Mouse (Mus musculus) olfactory bulb, adult 2 months (tissue): ENCODE results near the gene Tmsb15l.

Experiments used
- CTCF ChIP-seq: fragments of 200-500 bp; IDR thresholded peaks from 2 replicates; pipeline ENCODE4 v1.5.1; 2012; ENCODE audit warnings: low read depth, mild to moderate bottlenecking, low read length, moderate library complexity; ENCODE audit not compliant: insufficient read depth
- POLR2A ChIP-seq: fragments of 200-500 bp; IDR thresholded peaks from 2 replicates; pipeline ENCODE4 v1.6.1; 2012; ENCODE audit warnings: mild to moderate bottlenecking, low read depth, low read length, moderate library complexity; ENCODE audit not compliant: insufficient read depth

GRCm38 (mm10) chrX:136993641-136994040 lies 17.0 kb upstream of the Tmsb15l start:
- TF ChIP-seq CTCF (no peak), POLR2A (no peak)
